Mouse (Mus musculus): ENCODE measurements around the gene Krba1.

DNA sequence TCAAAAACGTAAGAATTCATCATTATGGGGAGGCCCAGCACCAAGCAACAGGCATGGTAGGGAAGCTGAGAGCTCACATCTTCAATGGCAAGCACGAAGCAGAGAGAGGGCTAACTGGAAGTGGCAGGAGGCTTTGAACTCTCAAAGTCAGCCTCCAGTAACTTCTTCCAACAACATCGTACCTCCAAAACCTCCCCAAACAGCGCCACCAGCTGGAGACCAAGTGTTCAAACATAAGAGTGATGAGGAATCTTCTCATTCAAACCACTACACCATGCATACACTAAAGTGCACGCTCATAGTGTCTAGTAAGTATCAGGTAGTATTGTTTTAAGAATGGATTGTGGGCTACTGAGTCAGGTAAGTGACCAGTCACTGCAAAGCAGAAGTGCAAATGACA is 28.7 kb downstream of the Krba1 start:
- TF ChIP-seq CEBPB (IDR thresholded peaks at IDR 0.05; ENCODE audit: insufficient read depth, poor library complexity, severe bottlenecking) (no peak), USF1 (IDR thresholded peaks at IDR 0.05; ENCODE audit: low read depth) (no peak), MYOD1 (IDR thresholded peaks at IDR 0.05; ENCODE audit: control insufficient read depth in 1 of 3, insufficient read length in 2 of 3, low read depth in 2 of 3) (no peak), E2F4 (IDR thresholded peaks at IDR 0.05; ENCODE audit: insufficient read depth) (no peak), SRF (IDR thresholded peaks at IDR 0.05; ENCODE audit: control insufficient read depth, insufficient read length, low read depth) (no peak), POLR2A (IDR thresholded peaks at IDR 0.05; ENCODE audit: insufficient read length, low read depth) (no peak), POLR2AphosphoS2 (IDR thresholded peaks at IDR 0.05; ENCODE audit: insufficient read length, low read depth) (no peak), TCF3 (IDR thresholded peaks at IDR 0.05; ENCODE audit: insufficient read length, low read depth) (no peak), MYOG (IDR thresholded peaks at IDR 0.05; ENCODE audit: control insufficient read depth in 1 of 3, insufficient read depth in 1 of 3, insufficient read length in 2 of 3, low read depth in 2 of 3) (no peak), MAX (IDR thresholded peaks at IDR 0.05; ENCODE audit: low read depth) (no peak)
